Mouse (Mus musculus): ENCODE measurements around the gene Zfp493. TPM values are rescaled to one million over a fixed set of nuclear protein-coding genes. Genes with fewer than 3 reads are reported as not detected.
"Not testable (repeated sequence)": the region's sequence is repeated elsewhere in the genome, so short reads cannot be mapped to it uniquely, and the experiment has no call there.

The Zfp493 gene
- polyA plus RNA-seq, 1 experiment, result 2.1 TPM

DNA sequence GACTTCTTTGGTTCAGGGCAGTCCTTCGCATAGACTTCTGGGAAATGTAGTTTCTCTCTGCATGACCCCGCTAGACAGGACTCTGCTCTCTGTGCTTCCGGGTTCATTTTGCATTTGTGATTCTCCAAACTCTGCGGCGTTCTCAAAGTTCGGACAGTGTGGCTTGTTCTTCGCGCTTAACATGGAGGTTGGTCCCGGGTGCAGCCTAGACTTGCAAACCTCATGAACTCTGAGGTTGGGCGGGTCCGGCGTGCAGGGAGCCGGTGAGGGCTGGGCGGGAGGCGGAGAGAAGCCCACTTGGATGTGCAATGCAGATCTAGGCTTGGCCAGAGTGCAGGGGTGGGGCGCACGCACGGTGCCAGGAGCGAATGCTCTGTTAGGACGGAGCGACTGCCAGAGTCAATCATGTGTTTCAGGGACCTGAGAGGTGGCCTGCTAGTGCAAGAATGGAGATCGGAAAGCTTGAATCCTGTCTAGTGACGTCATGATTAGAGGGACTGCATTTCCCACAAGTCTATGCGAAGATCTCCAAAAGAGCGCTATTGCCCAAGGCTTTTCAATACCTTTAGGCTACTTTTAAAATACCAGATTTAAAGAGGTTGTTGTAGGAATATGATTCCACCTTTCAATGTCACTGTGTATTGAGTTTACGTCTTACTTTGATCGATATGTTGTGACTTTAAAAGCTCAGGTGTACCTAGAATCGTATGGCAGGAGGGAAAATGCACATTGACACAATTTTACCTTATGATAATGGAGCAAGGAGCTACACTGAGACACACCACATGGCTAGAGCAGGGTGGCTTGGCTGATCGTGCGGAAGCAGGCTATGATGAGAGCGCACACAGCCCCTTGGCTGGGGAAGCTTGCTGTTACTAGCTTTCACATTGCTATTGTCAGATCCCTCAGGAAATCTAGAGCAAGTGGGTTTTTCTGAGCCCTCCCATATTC lies 34.5 kb downstream of the Zfp493 start, which contains the start of gene Zfp273:
TSS of gene Zfp273 (plus strand) at position 31 of the 951 bp plus-strand sequence.
- peak within 1 kb of the TSS; percentile 95 for H3K27ac ChIP-seq (ENCODE audit: insufficient read depth, low read depth, low read length)
- no peak for TF ChIP-seq CTCF (conservative IDR thresholded peaks at IDR 0.05; ENCODE audit: insufficient read depth, insufficient read length, low read depth, low read length)
- TF ChIP-seq POLR2A (IDR thresholded peaks at IDR 0.05; ENCODE audit: low read depth, low read length), result no peak
- 3% methylated on average over 31 of the region's 31 CpGs for WGBS
- H3K4me3 ChIP-seq (ENCODE audit: insufficient read depth, low read depth, low read length), result peak within 1 kb of the TSS; percentile 98
- no peaks in the 10 kb centered on the region for H3K27me3 ChIP-seq (replicated peaks; ENCODE audit: control insufficient read depth, insufficient read depth, low read length)
- no peaks in the 10 kb centered on the region for H3K36me3 ChIP-seq (ENCODE audit: control insufficient read depth, insufficient read depth, low read length)
- DNase-seq, result peak; percentile 92
- H3K4me1 ChIP-seq (ENCODE audit: control insufficient read depth, insufficient read depth, low read length), result no peaks in the 10 kb centered on the region

DNA sequence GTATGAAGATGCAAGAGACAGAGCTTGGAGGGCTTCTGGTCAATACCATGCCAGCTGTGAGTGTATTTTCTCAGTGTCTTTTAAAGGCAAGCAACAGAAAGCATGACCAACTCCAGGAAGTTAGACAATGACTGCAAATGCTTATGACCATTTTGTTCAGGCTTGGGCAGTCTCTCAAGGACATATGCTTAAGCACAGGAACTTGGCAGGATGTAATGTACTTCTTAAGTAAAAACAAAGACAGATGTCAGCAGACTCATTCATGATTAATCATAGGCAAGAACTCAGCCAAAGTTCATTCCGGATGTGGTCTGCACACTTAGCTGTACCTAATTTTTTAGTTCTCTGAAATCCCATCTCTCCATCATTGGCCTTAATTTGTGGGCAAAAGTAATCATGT lies 39.1 kb downstream of the Zfp493 start:
- Histone ChIP-seq H3K27me3 (replicated peaks; ENCODE audit: control insufficient read depth, insufficient read depth, low read length) (no peaks in the 10 kb centered on the region), H3K27ac (ENCODE audit: insufficient read depth, low read depth, low read length) (no peak overlapping the region), H3K36me3 (ENCODE audit: control insufficient read depth, insufficient read depth, low read length) (peaks cover 5% of the 10 kb centered on the region), H3K4me1 (ENCODE audit: control insufficient read depth, insufficient read depth, low read length) (no peaks in the 10 kb centered on the region), H3K4me3 (ENCODE audit: insufficient read depth, low read depth, low read length) (no peak overlapping the region)
- no peak for DNase-seq
- 60% methylated on average over 1 of the region's 1 CpGs for WGBS
- TF ChIP-seq CTCF (conservative IDR thresholded peaks at IDR 0.05; ENCODE audit: insufficient read depth, insufficient read length, low read depth, low read length), result no peak

DNA sequence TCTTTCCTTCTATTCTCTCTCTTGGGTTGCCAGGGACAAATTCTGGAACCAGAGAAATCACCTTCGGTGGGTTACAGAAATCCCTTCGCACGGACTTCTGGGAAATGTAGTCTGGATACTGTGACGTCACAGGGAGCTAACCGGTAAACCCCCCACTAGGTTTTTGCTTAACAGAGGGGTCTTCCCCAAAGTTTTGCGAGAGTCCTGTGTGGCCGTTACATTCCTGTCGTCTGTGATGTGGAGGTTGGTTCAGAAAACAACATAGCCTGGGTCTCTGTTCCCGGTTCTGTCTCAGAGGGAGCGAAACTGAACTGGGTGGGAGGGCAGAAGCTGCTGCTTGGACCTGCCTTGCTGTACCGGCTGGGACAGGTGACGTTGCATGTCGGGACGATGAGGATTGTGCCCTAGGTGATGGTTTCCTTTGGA lies 51.4 kb downstream of the Zfp493 start, which contains the start of gene Gm10037:
TSS of gene Gm10037 (plus strand) at position 196 of the 426 bp plus-strand sequence.
- 4% methylated on average over 14 of the region's 14 CpGs for WGBS
- DNase-seq, result peak; percentile 74

DNA sequence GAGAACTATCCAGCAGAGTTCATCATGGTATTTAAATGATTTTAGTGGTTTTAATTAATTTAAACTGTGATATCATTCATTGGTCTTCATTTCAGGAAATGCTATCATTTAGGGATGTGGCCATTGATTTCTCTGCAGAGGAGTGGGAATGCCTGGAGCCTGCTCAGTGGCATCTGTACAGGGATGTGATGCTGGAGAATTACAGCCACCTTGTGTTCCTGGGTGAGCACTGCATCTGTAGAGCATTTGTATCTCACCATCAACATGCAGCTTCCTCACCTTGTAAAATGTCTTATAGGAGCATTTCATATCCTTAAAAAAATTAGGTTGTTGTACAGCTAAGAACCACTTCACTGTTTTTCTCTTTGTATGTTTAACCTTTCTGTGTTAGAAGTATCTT lies 53.6 kb downstream of the Zfp493 start:
- H3K27me3 ChIP-seq (replicated peaks; ENCODE audit: control insufficient read depth, insufficient read depth, low read length); H3K36me3 ChIP-seq (ENCODE audit: control insufficient read depth, insufficient read depth, low read length): not testable (repeated sequence)
- 0 out of 2 replicates have a peak, but pooled peaks have one; percentile 10 for TF ChIP-seq CTCF (conservative IDR thresholded peaks at IDR 0.05; ENCODE audit: insufficient read depth, insufficient read length, low read depth, low read length)

More for the DNA sequence above, 51.4 kb downstream of the Zfp493 start, which contains the start of gene Gm10037:
- H3K27ac ChIP-seq (ENCODE audit: insufficient read depth, low read depth, low read length), result 0 out of 2 replicates have a peak within 1 kb of the TSS, but pooled peaks have one; percentile 34
- H3K36me3 ChIP-seq (ENCODE audit: control insufficient read depth, insufficient read depth, low read length), result peaks cover 1% of the 10 kb centered on the region; the same call in 1 of the 2 replicates
- TF ChIP-seq POLR2A (IDR thresholded peaks at IDR 0.05; ENCODE audit: low read depth, low read length) (no peak), CTCF (conservative IDR thresholded peaks at IDR 0.05; ENCODE audit: insufficient read depth, insufficient read length, low read depth, low read length) (no peak)
- H3K4me1 ChIP-seq (ENCODE audit: control insufficient read depth, insufficient read depth, low read length), result peaks cover 2% of the 10 kb centered on the region; the same call in 1 of the 2 replicates
- H3K27me3 ChIP-seq (replicated peaks; ENCODE audit: control insufficient read depth, insufficient read depth, low read length), result no peaks in the 10 kb centered on the region
- H3K4me3 ChIP-seq (ENCODE audit: insufficient read depth, low read depth, low read length), result peak within 1 kb of the TSS; percentile 80

More for the DNA sequence above, 53.6 kb downstream of the Zfp493 start:
- DNase-seq; H3K4me1 ChIP-seq (ENCODE audit: control insufficient read depth, insufficient read depth, low read length); H3K4me3 ChIP-seq (ENCODE audit: insufficient read depth, low read depth, low read length); H3K27ac ChIP-seq (ENCODE audit: insufficient read depth, low read depth, low read length): not testable (repeated sequence)

Other genes with a start within 250 kb of the Zfp493 start
- 2.2 and 3.3 TPM in 2 replicates for gene Zfp748, start 225.9 kb upstream of the Zfp493 start, polyA plus RNA-seq (2012; rRNA removed)
- 0.49 and 0.86 TPM in 2 replicates for gene Zfp729b, start 170.0 kb upstream of the Zfp493 start, polyA plus RNA-seq (2012; rRNA removed)
- not detected in 2 replicates for gene Gm49345, start 141.9 kb upstream of the Zfp493 start, polyA plus RNA-seq (2012; rRNA removed)
- gene Zfp729a, start 141.9 kb upstream of the Zfp493 start, polyA plus RNA-seq (2012; rRNA removed), result 0.91 and 1.4 TPM in 2 replicates
- 3.6 and 4.2 TPM in 2 replicates for gene Zfp738, start 92.6 kb upstream of the Zfp493 start, polyA plus RNA-seq (2012; rRNA removed)
- gene Zfp65, start 50.5 kb upstream of the Zfp493 start, polyA plus RNA-seq (2012; rRNA removed), result 1.1 and 1.9 TPM in 2 replicates
- gene Zfp85, start 24.5 kb upstream of the Zfp493 start, polyA plus RNA-seq (2012; rRNA removed), result 0.53 and 0.58 TPM in 2 replicates
- 0.61 and 1.1 TPM in 2 replicates for gene Zfp273, start 34.0 kb downstream of the Zfp493 start, polyA plus RNA-seq (2012; rRNA removed)
- gene Gm10037, start 51.4 kb downstream of the Zfp493 start, polyA plus RNA-seq (2012; rRNA removed), result 1.9 and 2.5 TPM in 2 replicates
- gene BC048507, start 83.6 kb downstream of the Zfp493 start, polyA plus RNA-seq (2012; rRNA removed), result not detected in 2 replicates

Measured in kidney, adult 2 months (tissue).